Mouse (Mus musculus) midbrain, embryonic 13.5 days (tissue): ENCODE measurements around the gene Hesx1. TPM values are rescaled to one million over a fixed set of nuclear protein-coding genes. Genes with fewer than 3 reads are reported as not detected.
"Not testable (repeated sequence)": the region's sequence is repeated elsewhere in the genome, so short reads cannot be mapped to it uniquely, and the experiment has no call there.

Experiments
- ATAC-seq: fragments of 200-750 bp; cut with Nextera tagmentation; 2 replicates; pipeline ENCODE4 v1.8.0; 2017; ENCODE audit warnings: mild to moderate bottlenecking, moderate TSS enrichment, moderate library complexity
- H3K27ac ChIP-seq: fragments of 300-500 bp; sonication (generic); 2 replicates; pipeline ENCODE4 v1.5.1; 2015; ENCODE audit warnings: inconsistent platforms, mild to moderate bottlenecking, moderate library complexity
- H3K27me3 ChIP-seq: fragments of 300-500 bp; sonication (generic); 2 replicates; pipeline ENCODE4 v1.6.1; 2015; ENCODE audit warnings: mild to moderate bottlenecking, inconsistent platforms
- H3K36me3 ChIP-seq: fragments of 300-500 bp; sonication (generic); 2 replicates; pipeline ENCODE4 v1.6.1; 2015; ENCODE audit warnings: mild to moderate bottlenecking, inconsistent platforms
- H3K4me1 ChIP-seq: fragments of 300-500 bp; sonication (generic); replicated peaks from 2 replicates; pipeline ENCODE4 v1.6.1; 2015; ENCODE audit warnings: inconsistent platforms
- H3K4me2 ChIP-seq: fragments of 300-500 bp; sonication (generic); replicated peaks from 2 replicates; pipeline ENCODE4 v1.6.1; 2015; ENCODE audit warnings: moderate library complexity, mild to moderate bottlenecking, inconsistent platforms
- H3K4me3 ChIP-seq: fragments of 300-500 bp; sonication (generic); replicated peaks from 2 replicates; pipeline ENCODE4 v1.5.1; 2015; ENCODE audit warnings: mild to moderate bottlenecking, inconsistent platforms
- H3K9ac ChIP-seq: fragments of 300-500 bp; sonication (generic); replicated peaks from 2 replicates; pipeline ENCODE4 v1.6.1; 2015; ENCODE audit warnings: mild to moderate bottlenecking, inconsistent platforms
- H3K9me3 ChIP-seq: fragments of 300-500 bp; sonication (generic); 2 replicates; pipeline ENCODE4 v1.6.1; 2016; ENCODE audit warnings: mild to moderate bottlenecking, inconsistent platforms
- WGBS: fragments of 180-500 bp; shearing (Covaris S2); methylation state at CpG from one replicate; pipeline ENCODE4 v1.1.7; 2015; 5-methylcytosine and 5-hydroxymethylcytosine counted together
- polyA plus RNA-seq: library from polyadenylated mRNA; unstranded; fragments of >200 nt; fragmentation: Nextera tagmentation; extraction: Ambion mirVana; gene quantifications from 2 replicates; pipeline ENCODE4 v1.2.1, GENCODE M21; 2015

Hesx1 gene
- polyA plus RNA-seq, result not detected in 2 replicates

DNA sequence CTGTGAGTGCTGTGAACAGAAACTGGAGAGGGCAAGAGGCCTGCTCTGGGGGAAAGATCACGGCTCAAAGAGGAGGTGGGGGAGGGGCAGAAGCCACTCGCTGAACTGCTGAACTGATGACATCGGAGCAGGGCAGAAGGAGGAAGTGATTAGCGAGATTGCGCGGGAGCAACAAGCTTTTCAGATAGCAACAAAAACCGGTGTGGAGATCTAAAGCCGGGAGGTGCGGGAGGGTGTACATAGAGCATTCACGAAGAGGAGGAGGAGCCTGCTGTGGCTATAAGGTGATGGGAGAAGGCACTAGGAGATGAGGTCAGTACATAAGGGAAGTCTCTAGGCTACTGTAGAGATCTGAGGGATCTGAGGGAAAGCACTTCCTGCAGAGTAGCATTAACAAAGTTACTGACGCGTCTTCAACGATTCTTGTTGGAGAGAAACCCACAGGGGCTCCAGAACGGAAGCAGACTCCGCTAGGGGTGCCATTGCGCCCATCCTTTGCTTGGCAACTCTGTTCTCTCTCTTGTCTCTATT lies at the start of gene Hesx1:
Gene Hesx1 (plus strand): TSS at position 206 of the 531 bp plus-strand sequence.
- no peaks in the 10 kb centered on the region for H3K27me3 ChIP-seq
- peaks cover 6% of the 10 kb centered on the region; the same call in 1 of the 2 replicates for H3K4me1 ChIP-seq
- H3K9me3 ChIP-seq, result no peaks in the 10 kb centered on the region
- H3K36me3 ChIP-seq, result no peaks in the 10 kb centered on the region
- peak within 1 kb of the TSS; percentile 35 for H3K4me3 ChIP-seq
- 0 out of 2 replicates have a peak, but pooled peaks have one; percentile 17 for ATAC-seq
- H3K9ac ChIP-seq, result peak within 1 kb of the TSS; percentile 2; the same call in 1 of the 2 replicates
- no peak within 1 kb of the TSS for H3K27ac ChIP-seq
- 11% methylated on average over 16 of the region's 16 CpGs for WGBS
- H3K4me2 ChIP-seq, result peak within 1 kb of the TSS; percentile 53

DNA sequence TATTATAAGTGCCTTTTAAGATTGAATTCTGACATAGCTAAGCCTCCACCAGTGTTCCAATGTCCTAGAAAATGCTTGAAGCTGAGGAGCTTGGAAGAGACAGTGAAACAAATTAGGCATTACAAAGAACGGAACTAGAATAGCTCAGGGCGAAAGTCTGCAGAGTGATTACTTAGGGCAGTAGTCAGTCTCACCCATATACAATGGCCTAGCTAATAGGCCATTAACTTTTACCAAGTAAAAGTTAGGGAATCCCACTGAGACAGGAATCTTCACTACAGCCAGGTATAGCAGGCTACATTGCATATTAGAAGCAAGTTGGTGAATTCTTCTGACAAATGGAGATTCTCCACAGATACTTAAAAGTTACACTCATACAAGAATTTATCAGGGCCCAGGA lies 38.1 kb upstream of the Hesx1 start:
- H3K9ac ChIP-seq, H3K27me3 ChIP-seq, H3K4me3 ChIP-seq, ATAC-seq, H3K9me3 ChIP-seq, H3K27ac ChIP-seq, H3K4me1 ChIP-seq, H3K4me2 ChIP-seq: not testable (repeated sequence)
- 79% methylated on average over 2 of the region's 2 CpGs for WGBS
- H3K36me3 ChIP-seq, result peaks cover 36% of the 10 kb centered on the region

DNA sequence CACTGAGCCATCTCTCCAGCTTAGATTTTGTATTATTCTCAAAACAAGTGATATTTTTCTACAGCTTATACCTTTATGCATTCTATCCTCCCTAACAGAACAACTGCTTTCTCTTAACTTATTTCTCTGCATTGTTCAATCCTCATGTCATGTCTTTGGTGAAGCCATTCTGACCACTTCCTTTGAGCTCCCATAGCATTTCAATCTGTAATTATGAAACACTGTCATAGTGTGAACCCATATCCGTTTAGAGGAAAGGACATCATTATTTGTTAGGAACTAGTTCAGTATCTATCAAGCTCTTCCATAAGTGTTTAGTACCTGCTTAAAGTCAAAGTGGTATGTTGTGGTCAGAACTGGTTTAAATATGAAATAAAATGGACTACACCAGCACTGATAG lies 33.7 kb upstream of the Hesx1 start:
- no peak overlapping the region for H3K4me3 ChIP-seq
- WGBS, result 87% methylated on average over 1 of the region's 1 CpGs

DNA sequence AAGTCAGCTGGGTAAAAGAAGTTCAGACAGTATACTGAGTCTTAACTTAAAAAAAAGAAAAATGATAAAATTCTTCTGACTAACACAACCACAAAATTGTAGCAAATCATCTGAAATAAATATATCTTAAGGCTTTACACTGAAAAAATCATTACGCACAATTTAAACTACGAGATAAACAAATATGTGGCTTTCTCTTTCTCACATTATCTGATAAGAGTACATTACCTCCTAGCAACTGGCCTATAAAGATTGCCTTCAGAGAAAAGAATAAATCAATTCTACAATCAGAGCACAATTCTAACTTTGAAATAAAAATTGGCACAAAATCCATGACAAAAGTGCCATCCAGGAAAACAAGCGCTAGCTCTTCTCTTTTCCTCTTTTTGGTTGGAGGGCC lies 25.1 kb upstream of the Hesx1 start:
- peak overlapping the region; percentile 66 for H3K4me2 ChIP-seq
- ATAC-seq, result no peak
- H3K9ac ChIP-seq, result peak overlapping the region; percentile 91
- H3K27me3 ChIP-seq, result no peaks in the 10 kb centered on the region
- no peaks in the 10 kb centered on the region for H3K36me3 ChIP-seq
- peak overlapping the region; percentile 88 for H3K4me3 ChIP-seq
- H3K27ac ChIP-seq, result no peak overlapping the region
- no peaks in the 10 kb centered on the region for H3K9me3 ChIP-seq
- 87% methylated on average over 3 of the region's 3 CpGs for WGBS
- H3K4me1 ChIP-seq, result peaks cover 21% of the 10 kb centered on the region

More for the DNA sequence above, 33.7 kb upstream of the Hesx1 start:
- Histone ChIP-seq H3K9ac (no peak overlapping the region), H3K27ac (no peak overlapping the region), H3K27me3 (no peaks in the 10 kb centered on the region), H3K4me1 (no peaks in the 10 kb centered on the region), H3K36me3 (peaks cover 31% of the 10 kb centered on the region), H3K9me3 (no peaks in the 10 kb centered on the region), H3K4me2 (no peak overlapping the region)
- no peak for ATAC-seq

DNA sequence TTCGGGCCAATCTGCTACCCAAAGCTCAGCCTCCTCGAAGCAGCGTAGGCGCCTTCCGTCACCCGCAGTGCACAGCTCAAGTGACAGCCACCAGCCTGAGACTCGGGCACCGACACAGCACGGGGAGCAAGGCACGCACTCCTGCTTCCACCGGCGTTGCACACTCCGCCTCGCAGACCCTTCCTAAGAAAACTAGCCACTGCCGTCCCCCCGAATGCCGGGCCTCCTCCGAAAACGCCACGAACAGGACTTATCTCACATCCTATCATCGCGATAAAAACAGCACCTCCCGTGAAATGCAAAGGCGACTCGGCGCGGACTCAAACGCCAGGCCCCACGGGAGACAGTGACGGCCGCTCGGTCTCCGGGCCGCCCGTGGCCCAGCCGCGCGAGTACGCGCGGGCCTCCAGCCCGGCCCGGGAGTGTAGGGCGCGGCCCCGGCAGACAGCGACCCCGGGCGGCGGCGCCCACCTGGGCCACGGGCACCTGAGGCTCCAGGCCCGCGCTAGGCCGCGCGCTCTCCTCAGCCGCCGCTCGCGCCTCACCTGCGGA lies 24.3 kb upstream of the Hesx1 start:
- Histone ChIP-seq H3K4me1 (peaks cover 21% of the 10 kb centered on the region), H3K36me3 (no peaks in the 10 kb centered on the region), H3K27ac (peak overlapping the region; percentile 95), H3K9ac (peak overlapping the region; percentile 91), H3K4me3 (peak overlapping the region; percentile 88), H3K4me2 (peak overlapping the region; percentile 66), H3K27me3 (no peaks in the 10 kb centered on the region), H3K9me3 (no peaks in the 10 kb centered on the region)
- ATAC-seq, result peak; percentile 65
- 0% methylated on average over 62 of the region's 62 CpGs for WGBS

- peak; percentile 97 for ATAC-seq
- peak overlapping the region; percentile 66 for H3K4me2 ChIP-seq
- H3K36me3 ChIP-seq, result no peaks in the 10 kb centered on the region
- H3K9ac ChIP-seq, result peak overlapping the region; percentile 91
- peak overlapping the region; percentile 88 for H3K4me3 ChIP-seq
- peak overlapping the region; percentile 95 for H3K27ac ChIP-seq
- no peaks in the 10 kb centered on the region for H3K27me3 ChIP-seq
- H3K9me3 ChIP-seq, result no peaks in the 10 kb centered on the region
- H3K4me1 ChIP-seq, result peaks cover 21% of the 10 kb centered on the region
- under 1% methylated on average over 52 of the region's 53 CpGs for WGBS
These were observed 23.7 kb upstream of the Hesx1 start for GRCm38 (mm10) chr14:26970439-26970932.

GRCm38 (mm10) chr14:26971106-26971789 lies 23.0 kb upstream of the Hesx1 start, which contains the start of gene Appl1:
Gene Appl1, minus strand, starts transcription at chr14:26971232.
- peaks cover 23% of the 10 kb centered on the region for H3K4me1 ChIP-seq
- H3K9ac ChIP-seq, result peak within 1 kb of the TSS; percentile 91
- no peaks in the 10 kb centered on the region for H3K9me3 ChIP-seq
- peak within 1 kb of the TSS; percentile 66 for H3K4me2 ChIP-seq
- no peaks in the 10 kb centered on the region for H3K27me3 ChIP-seq
- WGBS, result 45% methylated on average over 10 of the region's 10 CpGs
- H3K27ac ChIP-seq, result peak within 1 kb of the TSS; percentile 95
- peak within 1 kb of the TSS; percentile 88 for H3K4me3 ChIP-seq
- H3K36me3 ChIP-seq, result no peaks in the 10 kb centered on the region
- no peak for ATAC-seq

DNA sequence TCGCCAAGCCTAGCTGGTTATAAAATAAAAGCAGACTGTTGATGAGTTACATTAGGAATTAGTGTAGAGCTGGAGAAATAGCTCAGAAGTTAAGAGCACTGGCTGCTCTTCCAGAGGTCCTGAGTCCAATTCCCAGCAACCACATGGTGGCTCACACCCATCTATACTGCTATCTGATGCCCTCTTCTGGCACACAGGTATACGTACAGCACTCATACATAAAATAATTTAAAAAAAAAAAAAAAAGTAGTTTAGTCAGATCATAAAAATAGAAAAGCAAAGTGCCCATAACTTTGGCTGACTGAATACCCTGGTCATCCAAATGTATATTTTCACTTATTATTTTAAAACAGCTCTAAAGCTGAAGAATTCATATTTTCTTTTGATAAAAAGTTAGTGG lies 21.1 kb upstream of the Hesx1 start:
- Histone ChIP-seq H3K9me3 (no peaks in the 10 kb centered on the region), H3K9ac (no peak overlapping the region), H3K4me3 (no peak overlapping the region), H3K27ac (no peak overlapping the region), H3K4me2 (no peak overlapping the region), H3K4me1 (peaks cover 27% of the 10 kb centered on the region), H3K36me3 (no peaks in the 10 kb centered on the region), H3K27me3 (no peaks in the 10 kb centered on the region)
- no peak for ATAC-seq
- WGBS, result 84% methylated on average over 2 of the region's 2 CpGs

GRCm38 (mm10) chr14:26975490-26975889 lies 18.7 kb upstream of the Hesx1 start:
- Histone ChIP-seq H3K27me3 (no peaks in the 10 kb centered on the region), H3K9ac (no peak overlapping the region), H3K4me2 (no peak overlapping the region), H3K27ac (no peak overlapping the region), H3K4me1 (peaks cover 14% of the 10 kb centered on the region), H3K9me3 (no peaks in the 10 kb centered on the region), H3K36me3 (no peaks in the 10 kb centered on the region), H3K4me3 (no peak overlapping the region)
- 81% methylated on average over 3 of the region's 3 CpGs for WGBS
- ATAC-seq, result no peak

- H3K4me1 ChIP-seq, result peaks cover 14% of the 10 kb centered on the region
- H3K9me3 ChIP-seq, result peaks cover 6% of the 10 kb centered on the region; the same call in 1 of the 2 replicates
- H3K4me3 ChIP-seq, result no peak overlapping the region
- no peak overlapping the region for H3K9ac ChIP-seq
- H3K36me3 ChIP-seq, result no peaks in the 10 kb centered on the region
- no peak for ATAC-seq
- H3K27me3 ChIP-seq, result no peaks in the 10 kb centered on the region
- 29% methylated on average over 7 of the region's 7 CpGs for whole genome bisulfite sequencing
- no peak overlapping the region for H3K27ac ChIP-seq
- H3K4me2 ChIP-seq, result no peak overlapping the region
These were observed 18.0 kb upstream of the Hesx1 start for GRCm38 (mm10) chr14:26976212-26976611.

DNA sequence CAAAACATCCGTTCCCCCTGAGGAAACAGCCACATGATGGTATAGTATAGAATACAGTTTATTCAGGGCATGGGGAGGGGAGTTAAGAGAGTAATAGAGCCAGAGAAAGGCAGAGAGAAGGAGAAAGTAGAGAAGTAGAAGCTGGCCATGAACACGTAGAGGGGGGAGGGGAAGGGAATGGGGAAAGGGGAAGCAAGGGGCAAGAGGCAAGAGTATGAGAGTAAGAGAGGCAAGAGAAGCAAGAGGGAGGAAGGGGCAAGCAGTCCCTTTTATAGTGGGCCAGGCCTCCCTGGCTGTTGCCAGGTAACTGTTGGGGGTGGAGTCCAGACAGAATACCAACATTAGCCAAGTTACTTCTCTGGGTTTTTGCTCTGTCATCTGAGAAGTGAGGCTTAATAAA lies 16.7 kb upstream of the Hesx1 start:
- H3K4me3 ChIP-seq, result no peak overlapping the region
- H3K4me1 ChIP-seq, result peaks cover 14% of the 10 kb centered on the region
- WGBS, result 40% methylated on average over 2 of the region's 2 CpGs
- H3K36me3 ChIP-seq, result no peaks in the 10 kb centered on the region
- no peak overlapping the region for H3K9ac ChIP-seq
- no peak overlapping the region for H3K27ac ChIP-seq
- H3K9me3 ChIP-seq, result peaks cover 6% of the 10 kb centered on the region; the same call in 1 of the 2 replicates
- no peak for ATAC-seq
- H3K27me3 ChIP-seq, result no peaks in the 10 kb centered on the region
- no peak overlapping the region for H3K4me2 ChIP-seq

DNA sequence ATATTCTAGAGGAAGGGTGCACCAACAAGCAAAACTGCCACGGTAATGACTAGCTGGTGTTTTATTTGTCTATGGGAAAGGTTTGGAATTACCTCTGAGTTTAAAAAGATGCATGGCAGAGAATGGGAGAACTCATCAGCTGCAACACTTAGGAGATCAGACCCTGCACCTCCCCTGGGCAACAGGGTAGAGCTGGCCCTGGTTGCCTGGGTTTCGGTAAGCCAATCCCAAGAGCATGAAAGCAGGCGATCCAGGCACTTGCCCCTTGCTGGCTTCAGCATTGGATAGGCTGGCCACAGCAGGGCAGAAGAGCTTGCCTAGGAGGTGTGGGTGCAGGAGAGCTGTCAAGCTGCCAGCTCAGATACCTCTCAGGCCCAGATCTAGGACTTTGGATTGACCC lies 14.4 kb upstream of the Hesx1 start:
- H3K27me3 ChIP-seq, result no peaks in the 10 kb centered on the region
- no peak overlapping the region for H3K4me3 ChIP-seq
- ATAC-seq, result no peak
- peaks cover 14% of the 10 kb centered on the region for H3K4me1 ChIP-seq
- H3K36me3 ChIP-seq, result no peaks in the 10 kb centered on the region
- no peak overlapping the region for H3K4me2 ChIP-seq
- H3K9ac ChIP-seq, result no peak overlapping the region
- 81% methylated on average over 3 of the region's 3 CpGs for WGBS
- H3K9me3 ChIP-seq, result peaks cover 6% of the 10 kb centered on the region; the same call in 1 of the 2 replicates
- no peak overlapping the region for H3K27ac ChIP-seq
